Mouse (Mus musculus) heart, adult 2 months (tissue): ENCODE data around the gene Vmn1r201.

ENCODE experiments used
- CTCF ChIP-seq: fragments of 200-600 bp; IDR thresholded peaks from 2 replicates; pipeline ENCODE4 v1.8.1; 2022; ENCODE audit warnings: antibody characterized with exemption, mild to moderate bottlenecking, moderate library complexity
- EP300 ChIP-seq: fragments of 200-500 bp; IDR thresholded peaks from 2 replicates; pipeline ENCODE4 v1.6.1; 2011; ENCODE audit warnings: low read depth, low read length, control low read depth; ENCODE audit not compliant: insufficient read depth
- POLR2A ChIP-seq: fragments of 200-500 bp; IDR thresholded peaks from 2 replicates; pipeline ENCODE4 v1.6.1; 2011; ENCODE audit warnings: mild to moderate bottlenecking, low read depth, low read length, control low read depth; ENCODE audit not compliant: insufficient read depth

DNA sequence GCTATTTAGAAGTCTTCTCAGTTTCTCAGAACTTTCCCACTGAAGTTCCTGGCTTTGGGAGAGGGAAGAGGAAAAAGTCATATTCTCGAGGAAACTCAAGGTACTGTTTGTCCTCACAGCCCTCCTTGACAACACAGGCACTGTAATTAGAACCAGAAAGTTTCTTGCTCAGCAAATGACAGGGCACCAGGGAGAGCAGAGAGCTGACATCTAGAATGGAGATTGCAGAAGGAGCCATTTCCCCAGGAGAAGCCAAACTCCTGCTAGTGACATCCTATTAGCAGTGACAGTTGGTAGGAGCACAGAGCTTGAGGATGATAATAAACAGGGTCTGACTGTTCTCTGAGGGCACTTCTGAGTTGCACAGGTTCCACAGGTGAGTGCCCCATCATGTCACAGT, at the start of gene Vmn1r201:
- TF ChIP-seq CTCF (no peak), EP300 (no peak), POLR2A (no peak)
